Mouse (Mus musculus) forelimb bud, embryonic 11.5 days (tissue): ENCODE results near the gene Pdcl3.
A peak's percentile ranks its signal among the peaks of the same experiment; 100 is the strongest.

Experiments
- DNase-seq: peaks from one replicate; pipeline ENCODE4 v3.0.0-alpha.2; 2012; ENCODE audit warnings: low read depth, low spot score

Gene Pdcl3

DNA sequence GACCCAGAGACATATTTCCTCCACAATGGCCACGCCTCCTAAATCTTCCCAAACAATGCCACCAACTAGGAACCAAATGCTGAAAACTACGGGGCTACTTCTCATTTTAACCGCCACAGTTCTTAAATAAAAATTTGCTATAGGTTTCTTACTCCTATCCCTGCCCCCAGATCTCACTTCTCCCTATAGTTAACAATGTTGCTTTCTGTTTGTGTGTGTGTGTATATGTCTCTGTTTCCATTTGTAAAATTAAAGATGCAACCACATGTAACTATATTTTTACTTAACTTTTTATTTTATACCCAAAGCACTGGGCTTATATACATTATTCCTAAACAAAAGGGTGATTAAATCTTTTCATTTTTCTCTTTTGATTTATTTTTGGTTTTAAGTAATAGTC is at the start of gene Pdcl3:
TSS of gene Pdcl3 (plus strand) at position 301 of the 400 bp plus-strand sequence.
- DNase-seq: no peak

DNA sequence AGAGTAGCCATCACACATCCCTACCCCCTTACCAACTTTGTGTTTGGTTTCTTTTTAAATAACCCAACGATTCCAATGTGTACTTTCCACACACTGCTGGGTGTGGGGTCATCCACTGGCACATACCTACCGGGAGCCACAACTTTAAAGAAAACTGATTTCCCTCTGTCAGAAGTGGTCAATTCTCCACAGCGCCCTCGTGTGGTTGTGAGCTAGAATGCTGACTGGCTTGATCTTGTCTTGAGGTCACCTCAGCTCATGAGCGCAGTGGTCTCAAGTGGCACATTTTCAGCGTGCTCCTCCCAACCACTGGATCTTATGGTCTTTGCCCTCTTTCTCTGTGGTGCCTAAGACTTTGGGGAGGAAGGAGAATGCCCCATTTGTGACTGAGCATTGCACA is 48.6 kb upstream of the Pdcl3 start:
- peak; percentile 63 for DNase-seq

DNA sequence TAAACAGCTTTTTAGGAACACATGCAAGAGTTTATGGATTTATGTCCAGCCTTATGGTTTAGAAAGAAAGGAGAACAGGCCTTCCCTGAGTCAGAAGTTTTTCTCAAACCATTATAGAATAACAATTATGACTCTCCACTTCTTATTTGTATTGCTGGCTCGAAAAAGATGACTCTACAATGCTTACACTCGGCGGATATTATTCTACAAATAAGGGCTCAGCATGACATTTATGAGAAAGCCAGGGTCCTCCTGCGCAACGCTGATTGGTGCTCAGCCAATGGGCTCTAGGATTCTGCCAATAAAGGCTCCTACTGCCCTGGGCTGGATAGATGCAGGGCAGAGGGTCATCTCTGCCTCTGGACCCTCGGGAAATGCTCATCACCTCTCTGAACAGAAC is 46.6 kb upstream of the Pdcl3 start, which contains the start of gene Nms:
TSS of gene Nms (plus strand) at position 301 of the 400 bp plus-strand sequence.
- no peak for DNase-seq

DNA sequence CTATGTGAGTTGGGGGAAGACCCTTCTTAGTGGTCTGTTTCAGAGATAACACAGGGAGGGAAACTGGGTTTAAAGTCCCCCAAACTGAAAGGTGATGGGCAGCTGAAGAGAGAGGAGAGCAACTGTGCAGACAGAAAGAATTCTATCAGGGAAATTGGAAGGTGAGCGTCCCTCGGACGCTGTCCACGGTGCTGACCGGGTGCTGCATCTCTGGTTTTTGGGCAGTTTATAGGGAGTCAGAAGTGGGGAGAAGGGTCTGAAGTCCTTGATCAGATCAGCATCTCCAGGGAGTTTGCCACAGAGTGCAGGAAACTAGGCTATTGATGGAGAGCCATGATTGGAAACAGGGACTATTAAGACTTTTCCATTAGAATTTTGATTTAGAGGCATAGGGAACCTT is 45.8 kb upstream of the Pdcl3 start:
- peak; percentile 73 for DNase-seq

DNA sequence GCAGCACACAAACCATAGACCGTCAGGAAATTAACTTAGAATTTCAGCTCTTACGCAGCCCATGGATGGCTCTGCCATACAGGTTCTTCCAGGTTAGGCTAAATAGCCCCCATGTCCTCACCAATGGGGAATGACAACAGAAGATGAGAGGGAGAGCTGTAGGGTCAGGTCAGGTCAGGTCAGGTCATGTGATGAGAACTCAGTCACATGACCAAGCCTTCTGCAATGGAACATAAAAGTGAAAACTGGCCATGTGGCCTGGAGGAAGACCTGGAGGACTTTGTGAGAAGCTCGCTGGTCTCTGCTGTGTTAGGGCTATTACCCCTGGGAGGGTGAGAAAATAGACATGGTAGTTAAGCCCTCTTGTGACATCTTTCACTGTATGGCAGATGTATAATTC is 29.0 kb upstream of the Pdcl3 start:
- DNase-seq: no peak

DNA sequence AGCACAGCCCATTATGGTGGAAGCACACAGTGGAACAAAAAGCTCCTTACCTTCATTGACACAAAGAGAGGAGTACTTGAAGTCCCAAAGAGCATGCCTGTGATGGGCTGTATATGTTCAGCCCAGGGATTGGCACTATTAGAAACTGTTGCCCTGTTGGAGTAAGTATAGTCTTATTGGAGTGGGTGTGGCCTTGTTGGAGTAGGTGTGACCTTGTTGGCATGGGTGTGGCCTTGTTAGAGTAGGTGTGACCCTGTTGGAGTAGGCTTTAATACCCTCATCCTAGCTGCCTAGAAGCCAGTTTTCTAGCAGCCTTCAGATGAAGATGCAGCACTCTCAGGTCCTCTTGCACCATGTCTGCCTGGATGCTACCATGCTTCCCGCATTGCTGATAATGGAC is 16.3 kb upstream of the Pdcl3 start:
- DNase-seq: no peak

DNA sequence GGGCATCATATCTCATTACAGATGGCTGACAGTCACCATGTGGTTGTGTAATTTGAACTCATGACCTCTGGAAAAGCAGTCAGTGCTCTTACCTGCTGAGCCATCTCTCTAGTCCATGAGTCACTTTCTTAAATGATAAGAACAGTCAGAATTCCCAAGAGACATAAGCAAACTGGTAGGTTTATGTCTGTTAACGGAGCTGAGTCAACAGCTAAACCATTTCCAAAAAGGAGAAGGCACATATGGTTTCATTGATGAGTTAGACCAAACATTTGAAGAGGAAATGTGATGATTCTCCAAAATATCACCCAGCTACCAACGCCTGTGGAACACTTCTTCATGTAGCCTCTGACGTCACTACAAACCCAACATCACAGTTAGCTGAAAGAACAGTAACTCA is 13.7 kb upstream of the Pdcl3 start:
- no peak for DNase-seq

DNA sequence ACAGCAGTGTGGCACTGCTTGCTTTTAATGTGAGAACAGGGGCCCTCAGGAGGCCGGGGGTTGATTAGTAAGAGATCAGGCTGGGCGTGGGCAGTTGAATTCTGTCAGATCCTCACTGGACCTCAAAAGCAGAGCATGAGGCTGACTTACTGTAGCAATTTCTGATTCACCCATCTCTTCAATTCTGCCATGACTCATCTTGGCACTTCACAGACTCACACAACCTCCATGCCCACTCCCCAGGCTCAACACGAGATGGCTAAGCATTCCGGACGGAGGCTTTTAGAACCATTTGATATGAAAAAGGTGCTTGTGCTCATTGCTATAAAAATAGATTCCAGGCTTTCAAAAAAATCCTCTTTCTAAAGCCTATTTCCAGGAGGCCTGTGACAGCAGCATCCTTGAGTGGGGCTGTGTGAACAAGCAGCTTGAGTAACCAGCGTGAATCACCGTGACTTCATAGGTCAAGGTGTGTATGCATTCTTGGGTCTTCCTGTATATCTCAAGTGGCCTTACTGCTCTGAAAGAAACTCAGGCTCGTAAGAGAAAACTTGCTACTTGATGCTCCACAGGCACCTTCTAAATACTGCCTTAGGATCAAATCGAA is 12.3 kb upstream of the Pdcl3 start:
- no peak for DNase-seq

DNA sequence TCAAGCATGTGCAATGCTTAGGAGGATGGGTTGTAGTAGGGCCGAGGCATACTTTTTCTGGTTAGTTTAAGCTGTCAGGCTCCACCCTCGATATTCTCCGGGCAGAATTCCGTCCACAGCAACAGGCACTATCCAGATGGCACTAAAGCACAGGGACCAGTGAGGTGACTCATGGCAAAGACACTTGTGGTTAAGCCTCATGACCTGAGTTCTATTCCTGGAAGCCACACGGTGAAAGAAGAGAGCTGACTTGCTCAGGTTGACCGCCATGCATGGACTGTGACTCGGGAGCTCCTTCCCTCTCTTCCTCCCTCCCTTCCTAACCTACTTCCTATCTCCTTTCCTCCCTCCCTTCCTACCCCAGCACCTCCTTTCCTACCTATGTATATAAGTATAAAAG is 5.5 kb upstream of the Pdcl3 start:
- no peak for DNase-seq

DNA sequence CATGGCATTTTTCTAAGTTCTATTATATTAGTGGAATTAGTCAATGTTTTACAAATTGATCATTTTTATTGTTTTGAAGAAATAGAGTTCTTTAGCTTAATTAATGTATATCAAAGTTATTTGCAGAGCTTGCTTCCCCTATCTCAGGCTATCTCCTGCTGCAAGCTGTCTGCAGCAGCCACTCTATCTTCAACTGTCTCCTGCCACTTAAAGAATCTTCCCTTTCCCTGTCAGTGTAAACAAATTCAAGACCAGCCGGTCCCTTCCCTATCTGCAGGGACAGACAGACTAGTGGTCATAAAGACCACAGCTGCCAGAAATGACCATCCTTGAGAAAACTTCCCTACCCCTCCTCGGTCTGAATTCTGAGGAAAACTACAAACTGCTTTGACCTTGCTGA is 1.5 kb upstream of the Pdcl3 start:
- no peak for DNase-seq

DNA sequence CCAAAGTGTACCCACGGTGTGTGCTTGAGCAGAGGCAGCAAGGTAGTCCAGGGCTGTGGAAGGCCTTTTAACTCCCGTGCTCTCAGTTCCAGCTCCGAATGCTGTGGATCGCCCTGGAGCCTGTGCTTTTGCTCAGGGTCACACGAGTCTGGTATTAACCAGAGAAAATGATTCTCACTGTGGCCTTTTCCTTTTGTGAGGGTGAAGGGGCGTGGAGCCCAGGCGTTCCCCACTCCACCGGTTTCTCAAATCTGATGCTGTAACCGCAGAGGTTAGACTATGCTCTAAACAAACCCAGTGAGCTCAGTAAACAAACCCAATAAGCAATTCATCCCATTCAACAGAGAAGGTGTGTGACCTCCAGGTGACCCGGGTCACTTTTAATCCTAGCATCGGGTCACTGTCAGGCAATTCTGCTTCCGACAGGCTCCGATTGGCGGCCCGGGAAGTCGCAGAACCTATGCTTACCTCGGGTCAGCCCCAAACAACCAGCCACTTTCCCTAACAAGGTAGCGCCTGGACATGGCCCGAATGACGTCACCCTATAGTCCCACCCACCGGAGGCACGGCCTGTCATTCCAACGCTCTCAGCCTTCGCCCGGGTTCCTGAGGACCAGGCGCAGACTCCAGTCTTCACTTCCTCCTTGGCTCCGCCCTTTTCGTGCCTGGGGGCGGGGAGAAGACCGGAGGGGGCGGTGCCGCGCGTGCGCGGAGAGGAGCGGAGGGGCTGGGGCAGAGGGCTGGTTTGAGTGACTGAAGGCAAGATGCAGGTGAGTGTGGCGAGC is 1.9 kb downstream of the Pdcl3 start:
- DNase-seq: peak; percentile 97

DNA sequence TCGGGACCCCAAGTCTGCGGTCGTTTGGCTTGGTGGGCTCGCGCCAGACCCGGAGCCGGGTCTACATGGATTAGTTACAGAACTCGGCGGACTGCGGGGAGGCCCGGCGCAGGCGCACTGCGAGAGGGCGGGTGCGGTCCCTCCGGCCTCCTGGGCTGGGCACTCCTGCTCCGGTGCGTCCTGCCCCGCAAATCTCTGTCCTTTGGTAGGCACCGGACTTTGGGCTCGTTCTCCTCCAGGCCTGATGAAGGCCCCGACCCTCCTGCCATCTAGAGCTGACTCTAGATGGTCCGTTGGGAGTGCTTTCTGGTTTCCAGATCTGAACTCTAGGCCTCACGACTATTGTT is 2.4 kb downstream of the Pdcl3 start:
- no peak for DNase-seq

DNA sequence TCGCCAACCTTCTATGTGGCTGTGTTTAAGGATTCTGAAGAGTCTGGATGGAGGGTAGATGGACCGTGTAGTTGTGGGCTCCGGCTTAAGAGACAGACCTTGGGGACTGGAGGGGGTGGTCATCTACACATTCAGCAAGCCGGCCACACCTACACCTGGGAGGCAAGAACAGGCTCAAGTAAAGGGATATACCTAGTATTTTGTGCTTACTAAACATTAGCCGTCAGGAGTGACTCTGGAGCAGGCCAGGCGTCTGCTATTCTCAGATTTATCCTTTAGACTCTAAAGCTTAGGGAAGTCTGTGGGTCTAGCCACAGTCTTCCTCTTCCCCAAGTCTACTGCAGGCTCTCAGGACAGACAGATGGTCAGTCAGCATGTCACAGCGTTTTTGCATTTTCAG is 2.9 kb downstream of the Pdcl3 start:
- DNase-seq: no peak

DNA sequence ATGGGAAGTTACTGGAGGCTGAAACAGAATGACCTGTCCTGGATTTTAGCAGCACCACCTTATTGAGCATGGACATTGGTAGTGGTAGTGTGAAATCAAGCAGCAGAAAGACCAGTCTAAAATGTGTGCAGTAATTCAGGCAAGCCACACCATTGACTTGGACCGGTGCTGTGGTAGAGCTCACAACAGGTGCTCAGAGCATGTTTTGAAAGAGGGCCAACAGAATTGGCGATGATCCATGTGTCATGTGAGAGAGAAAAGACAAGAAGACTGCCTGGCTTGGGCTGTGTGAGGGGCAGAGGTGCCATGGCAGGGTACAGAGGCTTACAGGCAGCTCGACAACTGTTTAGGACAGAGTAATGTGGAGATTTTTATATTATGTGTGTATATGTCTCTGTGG is 7.0 kb downstream of the Pdcl3 start:
- no peak for DNase-seq

DNA sequence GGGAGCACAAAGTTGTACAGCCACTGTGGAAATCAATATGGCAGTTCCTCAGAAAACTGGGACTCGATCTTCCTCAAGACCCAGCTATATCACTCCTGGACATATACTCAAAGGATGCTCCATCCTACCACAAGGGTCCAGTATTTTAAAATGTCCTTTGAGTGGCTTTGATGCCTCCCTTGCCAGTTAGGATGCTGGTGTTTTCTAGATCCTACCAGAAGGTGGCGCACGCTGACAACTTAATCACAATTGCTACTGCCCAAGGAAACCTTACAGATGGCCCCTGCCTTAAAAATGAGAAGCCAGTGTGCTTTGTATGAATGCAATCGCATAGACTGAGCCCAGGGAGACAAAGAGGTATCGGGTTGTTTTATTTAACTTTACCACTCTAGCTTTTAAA is 15.7 kb downstream of the Pdcl3 start:
- DNase-seq: peak; percentile 83

DNA sequence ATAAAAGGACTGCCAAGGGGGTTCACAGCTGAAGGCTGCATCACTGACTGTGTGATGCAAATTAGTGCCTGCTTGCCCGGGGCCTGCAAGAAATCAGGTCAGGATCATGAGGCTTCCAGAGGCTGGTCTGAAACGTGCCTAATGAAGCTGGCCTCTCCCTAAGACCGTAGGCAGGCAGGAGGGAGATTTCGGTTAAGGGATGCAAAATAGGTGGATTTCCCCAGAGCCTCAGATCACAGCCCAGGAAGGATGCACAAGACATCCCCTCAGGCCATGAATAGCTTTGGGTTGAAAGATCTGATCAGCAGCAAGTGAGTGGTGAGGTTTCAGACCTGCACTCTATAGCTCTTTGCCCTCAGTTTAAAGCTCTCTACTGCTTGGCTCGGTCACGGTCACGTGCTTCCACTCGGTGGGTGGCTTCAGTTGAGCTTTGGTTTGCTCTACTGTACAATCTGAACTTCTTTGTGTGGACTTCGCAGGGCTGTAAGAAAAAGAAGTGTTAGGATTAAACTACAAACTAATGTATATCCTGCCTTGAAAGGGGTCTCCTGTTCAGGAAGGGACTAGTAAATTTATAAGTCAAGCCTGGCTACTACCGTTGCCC is 20.4 kb downstream of the Pdcl3 start:
- no peak for DNase-seq

DNA sequence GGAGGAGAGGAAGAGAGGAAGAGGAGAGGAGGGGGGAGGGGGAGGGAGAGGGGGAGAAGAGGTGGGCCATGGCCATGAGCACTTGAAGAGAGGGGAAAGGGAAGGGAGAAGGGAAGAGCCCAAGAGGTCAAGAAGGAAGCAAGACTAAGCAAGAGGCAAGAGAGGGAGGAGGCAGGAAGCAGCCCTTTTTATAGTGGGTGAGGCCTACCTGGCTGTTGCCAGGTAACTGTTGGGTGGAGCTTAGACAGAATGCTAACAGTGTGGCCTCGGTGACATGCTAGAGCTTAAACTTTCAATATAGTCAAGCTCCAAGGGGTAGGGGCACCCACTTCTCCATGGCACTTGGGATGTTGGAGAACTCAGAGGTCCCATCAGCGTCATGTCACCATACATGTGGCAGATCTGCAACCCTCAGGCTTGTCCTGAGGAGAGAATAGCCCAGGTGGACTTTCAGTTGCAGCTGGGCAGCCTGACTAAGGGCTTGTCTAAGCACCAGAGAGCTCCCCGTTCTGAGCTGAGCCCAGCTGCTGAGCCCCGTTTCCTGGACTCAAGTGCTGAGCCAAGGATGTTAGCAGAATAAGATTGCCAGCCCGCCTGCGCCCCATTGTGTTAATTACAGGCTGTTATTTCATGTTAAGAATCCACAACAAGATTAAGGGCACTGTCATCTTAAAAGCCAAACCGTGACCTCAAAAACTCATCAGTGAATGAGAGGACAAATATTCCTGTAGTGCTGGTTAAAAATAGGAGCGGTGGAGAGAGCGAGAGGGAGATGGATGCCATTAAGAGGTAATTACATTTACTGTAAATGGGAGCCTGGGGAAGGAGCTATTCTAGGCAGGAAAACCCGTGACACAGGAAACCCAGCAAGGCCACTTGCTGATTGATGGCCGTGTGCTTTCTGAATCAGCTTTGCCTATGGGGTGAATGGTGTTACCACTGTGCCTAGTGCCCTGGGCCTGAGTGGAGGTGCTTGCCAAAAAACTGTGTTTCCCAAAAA is 21.7 kb downstream of the Pdcl3 start:
- DNase-seq: no peak

DNA sequence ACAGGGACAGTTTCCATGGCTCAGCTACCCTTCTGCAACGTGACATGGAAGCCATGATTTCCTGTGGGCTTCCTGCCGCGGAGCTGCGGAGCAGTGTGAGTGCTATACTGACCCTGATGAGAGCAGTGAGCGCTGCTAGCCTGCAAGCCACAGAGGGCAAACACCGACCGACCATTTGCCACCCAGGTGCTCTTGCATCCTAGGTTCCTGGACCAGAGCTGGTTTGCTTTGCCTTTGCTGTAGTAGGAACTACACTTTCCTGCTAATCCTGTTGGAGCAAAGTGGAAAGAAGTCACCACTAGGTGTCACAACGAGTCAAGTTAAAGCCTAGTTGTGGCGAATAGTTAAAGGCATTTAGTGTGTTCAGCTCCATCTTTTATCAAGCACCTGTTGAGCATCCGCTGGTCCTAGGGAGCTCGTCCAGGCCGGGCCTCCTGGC is 25.2 kb downstream of the Pdcl3 start:
- DNase-seq: peak; percentile 78

DNA sequence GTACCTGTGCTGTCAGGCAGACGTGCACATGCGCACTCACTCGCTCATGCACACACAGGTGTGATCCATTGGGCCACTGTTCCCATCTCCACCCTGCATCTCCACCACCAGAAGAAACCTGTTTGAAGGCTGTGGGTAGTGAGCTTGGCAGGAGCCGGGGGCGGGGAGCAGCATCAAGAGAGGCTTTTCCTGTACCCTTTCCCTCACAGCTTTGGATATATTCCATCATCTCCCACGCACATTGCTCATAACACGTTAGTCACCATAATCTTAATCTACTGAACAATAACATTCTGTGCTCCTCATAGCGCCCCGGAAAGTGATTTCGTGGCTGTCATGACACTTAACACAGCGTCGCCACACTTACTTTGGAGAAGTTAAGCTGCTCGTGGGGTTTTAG is 27.2 kb downstream of the Pdcl3 start:
- DNase-seq: no peak

DNA sequence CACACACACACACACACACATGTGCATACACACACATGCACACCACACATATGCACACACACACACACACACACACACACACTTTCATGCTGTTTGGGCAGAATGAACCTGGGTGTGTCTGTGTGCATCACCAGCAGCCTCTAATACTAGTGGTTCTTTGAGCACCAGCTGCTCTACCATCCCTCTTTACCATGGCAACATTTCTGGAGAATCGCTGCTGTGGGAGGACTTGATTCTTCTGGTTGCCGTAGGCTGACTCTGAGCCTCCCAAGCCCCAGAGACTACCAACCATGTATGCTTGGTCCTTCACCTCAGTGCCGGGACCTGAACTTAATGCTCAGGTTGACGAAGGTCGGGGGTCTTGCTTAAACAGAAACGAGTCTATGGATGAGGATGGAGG is 28.4 kb downstream of the Pdcl3 start:
- DNase-seq: no peak

DNA sequence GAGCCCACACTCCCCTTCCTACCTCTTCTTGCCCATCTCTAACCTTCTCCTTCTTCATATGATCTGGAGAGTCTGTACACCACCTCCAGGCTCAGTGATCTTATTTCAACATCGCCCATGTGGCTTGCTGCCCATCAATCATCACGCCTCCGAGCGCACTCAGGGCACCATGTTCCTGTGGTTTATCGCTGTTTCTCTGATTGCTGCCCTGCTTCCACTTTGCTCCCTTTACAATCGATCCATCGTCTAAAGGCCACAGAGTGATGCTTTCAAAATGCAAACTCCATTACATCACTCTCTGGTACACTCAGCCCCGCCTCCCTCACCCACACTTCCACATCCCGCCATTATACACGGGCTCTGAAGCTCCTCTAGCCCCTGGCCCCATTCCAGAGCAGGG is 30.1 kb downstream of the Pdcl3 start:
- DNase-seq: no peak

DNA sequence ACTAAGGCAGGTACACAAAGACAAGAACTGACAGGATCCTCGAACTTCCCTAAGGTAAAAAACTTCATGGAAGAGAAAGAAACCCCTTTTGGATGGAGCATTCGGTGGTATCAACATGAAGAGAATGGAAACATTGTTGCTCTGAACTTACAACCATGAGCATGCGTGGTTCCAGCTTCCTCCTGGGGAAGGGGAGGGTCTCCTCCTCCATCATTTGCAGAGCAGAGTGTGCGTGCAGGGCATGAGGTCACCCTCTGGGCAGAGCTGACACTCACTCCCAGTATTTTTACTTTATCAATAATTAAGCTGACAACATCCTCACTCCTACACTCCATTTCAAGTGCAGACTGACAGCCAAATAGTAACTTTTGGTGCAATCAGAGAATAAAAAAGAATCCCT is 32.5 kb downstream of the Pdcl3 start:
- no peak for DNase-seq
